Mouse (Mus musculus): ENCODE data around the gene Psat1.

- TF ChIP-seq CTCF (IDR thresholded peaks at IDR 0.05; ENCODE audit: borderline replicate concordance, insufficient read depth, low read length): no peak
- no peak for TF ChIP-seq POLR2A (IDR thresholded peaks at IDR 0.05; ENCODE audit: low read depth, low read length)
Observed at GRCm38 (mm10) chr19:15964533-15964932, 17.4 kb upstream of the Psat1 start.
